Mouse (Mus musculus): ENCODE measurements around the gene Mmp14. TPM values are rescaled to one million over a fixed set of nuclear protein-coding genes. Genes with fewer than 3 reads are reported as not detected.

The Mmp14 gene
- 10 to 100 TPM; 26.4 to 38.4 TPM for total RNA-seq (2021)
- long read RNA-seq, experiment 1, transcript Mmp14-201 (10 exons, 2,596 nt) = major isoform, 13 of 15 reads
- long read RNA-seq, experiment 1, partial matches to known transcripts = 1 of 15 reads
- long read RNA-seq, experiment 1, other reads (novel, unspliced or antisense) = 1 of 15 reads
- long read RNA-seq, experiment 2, transcript Mmp14-201 (10 exons, 2,596 nt) = major isoform, 45 of 60 reads
- long read RNA-seq, experiment 2, partial matches to known transcripts = 9 of 60 reads
- long read RNA-seq, experiment 2, other reads (novel, unspliced or antisense) = 5 of 60 reads

- peak; percentile 57 to 64 for DNase-seq (ENCODE audit: low spot score in 2 of 2)
These were observed at the start of gene Mmp14 for GRCm38 (mm10) chr14:54431334-54432077. Gene Mmp14 (plus strand): TSS chr14:54431612.

- DNase-seq (ENCODE audit: low spot score in 2 of 2) = no peak
These were observed 49.6 kb upstream of the Mmp14 start for GRCm38 (mm10) chr14:54381816-54382215.

- no peak for DNase-seq (ENCODE audit: low spot score in 2 of 2)
These were observed 48.8 kb upstream of the Mmp14 start for GRCm38 (mm10) chr14:54382641-54383040.

- no peak for DNase-seq (ENCODE audit: low spot score in 2 of 2)
These were observed 48.0 kb upstream of the Mmp14 start for GRCm38 (mm10) chr14:54383355-54383771.

- no peak for DNase-seq (ENCODE audit: low spot score in 2 of 2)
These were observed 47.0 kb upstream of the Mmp14 start for GRCm38 (mm10) chr14:54384396-54384795.

- DNase-seq (ENCODE audit: low spot score in 2 of 2) = no peak
These were observed 45.3 kb upstream of the Mmp14 start for GRCm38 (mm10) chr14:54385968-54386618.

- DNase-seq (ENCODE audit: low spot score in 2 of 2) = no peak
These were observed 43.9 kb upstream of the Mmp14 start for GRCm38 (mm10) chr14:54387546-54387945.

GRCm38 (mm10) chr14:54390843-54391242 is 40.6 kb upstream of the Mmp14 start:
- DNase-seq (ENCODE audit: low spot score in 2 of 2) = no peak

- no peak for DNase-seq (ENCODE audit: low spot score in 2 of 2)
These were observed 37.6 kb upstream of the Mmp14 start for GRCm38 (mm10) chr14:54393794-54394193.

GRCm38 (mm10) chr14:54394309-54394708 is 37.1 kb upstream of the Mmp14 start:
- DNase-seq (ENCODE audit: low spot score in 2 of 2) = no peak

- no peak for DNase-seq (ENCODE audit: low spot score in 2 of 2)
These were observed 34.7 kb upstream of the Mmp14 start for GRCm38 (mm10) chr14:54396685-54397084.

- DNase-seq (ENCODE audit: low spot score in 2 of 2) = no peak
These were observed 33.4 kb upstream of the Mmp14 start for GRCm38 (mm10) chr14:54397872-54398527.

- DNase-seq (ENCODE audit: low spot score in 2 of 2) = no peak
These were observed 32.9 kb upstream of the Mmp14 start for GRCm38 (mm10) chr14:54398528-54398916.

- no peak for DNase-seq (ENCODE audit: low spot score in 2 of 2)
These were observed 32.5 kb upstream of the Mmp14 start for GRCm38 (mm10) chr14:54398921-54399382.

- DNase-seq (ENCODE audit: low spot score in 2 of 2) = no peak
These were observed 29.7 kb upstream of the Mmp14 start for GRCm38 (mm10) chr14:54401723-54402122.

- no peak for DNase-seq (ENCODE audit: low spot score in 2 of 2)
These were observed 22.9 kb upstream of the Mmp14 start for GRCm38 (mm10) chr14:54408336-54409056.

GRCm38 (mm10) chr14:54409057-54409645 is 22.3 kb upstream of the Mmp14 start:
- no peak for DNase-seq (ENCODE audit: low spot score in 2 of 2)

GRCm38 (mm10) chr14:54409980-54410810 is 21.2 kb upstream of the Mmp14 start:
- DNase-seq (ENCODE audit: low spot score in 2 of 2) = no peak

GRCm38 (mm10) chr14:54412000-54412576 is 19.3 kb upstream of the Mmp14 start:
- DNase-seq (ENCODE audit: low spot score in 2 of 2) = no peak

Data from adrenal gland, adult 18-20 months (tissue).